Mouse (Mus musculus) forebrain, embryonic 11.5 days (tissue): ENCODE results near the gene Clec2d. TPM values are rescaled to one million over a fixed set of nuclear protein-coding genes. Genes with fewer than 3 reads are reported as not detected.

ENCODE experiments used
- ATAC-seq: fragments of 200-750 bp; cut with Nextera tagmentation; replicated peaks from 2 replicates; pipeline ENCODE4 v1.8.0; 2017; ENCODE audit warnings: moderate TSS enrichment; ENCODE audit not compliant: low FRiP score
- DNase-seq: peaks from one replicate; pipeline ENCODE4 v3.0.0-alpha.2; 2017; ENCODE audit warnings: low spot score
- H3K27ac ChIP-seq: fragments of 300-500 bp; sonication (generic); 2 replicates; pipeline ENCODE4 v1.5.1; 2014; ENCODE audit warnings: low read depth, low read length
- H3K27me3 ChIP-seq: fragments of 300-500 bp; sonication (generic); 2 replicates; pipeline ENCODE4 v1.6.1; 2014; ENCODE audit warnings: mild to moderate bottlenecking, low read length, mixed read lengths; ENCODE audit not compliant: control insufficient read depth, insufficient read depth
- H3K36me3 ChIP-seq: fragments of 300-500 bp; sonication (generic); 2 replicates; pipeline ENCODE4 v1.6.1; 2014; ENCODE audit warnings: mild to moderate bottlenecking, low read length, moderate library complexity, mixed read lengths; ENCODE audit not compliant: control insufficient read depth, insufficient read depth
- H3K4me1 ChIP-seq: fragments of 300-500 bp; sonication (generic); replicated peaks from 2 replicates; pipeline ENCODE4 v1.6.1; 2014; ENCODE audit warnings: low read length, mixed read lengths; ENCODE audit not compliant: control insufficient read depth, insufficient read depth
- H3K4me2 ChIP-seq: fragments of 300-500 bp; sonication (generic); 2 replicates; pipeline ENCODE4 v1.6.1; 2014; ENCODE audit warnings: low read depth, mild to moderate bottlenecking, low read length, moderate library complexity, mixed read lengths; ENCODE audit not compliant: severe bottlenecking
- H3K4me3 ChIP-seq: fragments of 300-500 bp; sonication (generic); 2 replicates; pipeline ENCODE4 v1.5.1; 2014; ENCODE audit warnings: low read depth, low read length
- H3K9ac ChIP-seq: fragments of 300-500 bp; sonication (generic); 2 replicates; pipeline ENCODE4 v1.6.1; 2014; ENCODE audit warnings: low read length
- H3K9me3 ChIP-seq: fragments of 300-500 bp; sonication (generic); 2 replicates; pipeline ENCODE4 v1.6.1; 2016; ENCODE audit warnings: low read length, mixed read lengths; ENCODE audit not compliant: control insufficient read depth
- WGBS: fragments of 180-500 bp; shearing (Covaris S2); extraction: QIAGEN DNeasy Blood & Tissue Kit; methylation state at CpG from one replicate; pipeline ENCODE4 v1.1.7; 2014; 5-methylcytosine and 5-hydroxymethylcytosine counted together
- polyA plus RNA-seq: library from polyadenylated mRNA; unstranded; fragments of >200 nt; fragmentation: Nextera tagmentation; extraction: Ambion mirVana; gene quantifications from 2 replicates; pipeline ENCODE4 v1.2.1, GENCODE M21; 2014

Clec2d gene
- polyA plus RNA-seq, 1 experiment from 2014 or later, result not detected

- Histone ChIP-seq H3K36me3 (no peaks in the 10 kb centered on the region), H3K9me3 (no peaks in the 10 kb centered on the region), H3K9ac (no peak overlapping the region), H3K4me3 (no peak overlapping the region), H3K27me3 (no peaks in the 10 kb centered on the region), H3K4me2 (no peak overlapping the region), H3K4me1 (no peaks in the 10 kb centered on the region), H3K27ac (no peak overlapping the region)
- 90% methylated on average over 1 of the region's 1 CpGs for WGBS
- no peak for ATAC-seq
- no peak for DNase-seq
These were observed 21.9 kb downstream of the Clec2d start for GRCm38 (mm10) chr6:129202306-129202705.

- 74% methylated on average over 1 of the region's 1 CpGs for WGBS
- DNase-seq, result no peak
- no peaks in the 10 kb centered on the region for H3K27me3 ChIP-seq
These were observed 23.9 kb downstream of the Clec2d start for GRCm38 (mm10) chr6:129204342-129204741.

GRCm38 (mm10) chr6:129204838-129205237, 24.4 kb downstream of the Clec2d start:
- no peak overlapping the region for H3K4me3 ChIP-seq
- DNase-seq (no peak), ATAC-seq (no peak)
- no peaks in the 10 kb centered on the region for H3K36me3 ChIP-seq
- no peak overlapping the region for H3K27ac ChIP-seq
- H3K27me3 ChIP-seq, result no peaks in the 10 kb centered on the region
- H3K4me2 ChIP-seq, result no peak overlapping the region
- H3K9ac ChIP-seq, result no peak overlapping the region
- H3K4me1 ChIP-seq, result no peaks in the 10 kb centered on the region
- 87% methylated on average over 3 of the region's 3 CpGs for WGBS
- no peaks in the 10 kb centered on the region for H3K9me3 ChIP-seq

More at GRCm38 (mm10) chr6:129204342-129204741, 23.9 kb downstream of the Clec2d start:
- ATAC-seq, result no peak
- Histone ChIP-seq H3K36me3 (no peaks in the 10 kb centered on the region), H3K4me1 (no peaks in the 10 kb centered on the region), H3K27ac (no peak overlapping the region), H3K4me2 (no peak overlapping the region), H3K9ac (no peak overlapping the region), H3K9me3 (no peaks in the 10 kb centered on the region), H3K4me3 (no peak overlapping the region)

- Histone ChIP-seq H3K4me2 (no peak overlapping the region), H3K9ac (no peak overlapping the region), H3K4me1 (no peaks in the 10 kb centered on the region), H3K36me3 (no peaks in the 10 kb centered on the region), H3K9me3 (no peaks in the 10 kb centered on the region), H3K4me3 (no peak overlapping the region), H3K27ac (no peak overlapping the region), H3K27me3 (no peaks in the 10 kb centered on the region)
- WGBS, result 91% methylated on average over 5 of the region's 5 CpGs
- DNase-seq (no peak), ATAC-seq (no peak)
These were observed 28.6 kb downstream of the Clec2d start for GRCm38 (mm10) chr6:129208891-129209519.

- WGBS, result 83% methylated on average over 1 of the region's 1 CpGs
- no peaks in the 10 kb centered on the region for H3K9me3 ChIP-seq
- DNase-seq, result no peak
- no peaks in the 10 kb centered on the region for H3K4me1 ChIP-seq
- no peak overlapping the region for H3K4me3 ChIP-seq
- H3K36me3 ChIP-seq, result no peaks in the 10 kb centered on the region
- H3K4me2 ChIP-seq, result no peak overlapping the region
- H3K9ac ChIP-seq, result no peak overlapping the region
- H3K27me3 ChIP-seq, result no peaks in the 10 kb centered on the region
- no peak overlapping the region for H3K27ac ChIP-seq
- no peak for ATAC-seq
These were observed 29.5 kb downstream of the Clec2d start for GRCm38 (mm10) chr6:129209785-129210446.

GRCm38 (mm10) chr6:129210447-129210790, 30.0 kb downstream of the Clec2d start:
- H3K27ac ChIP-seq, result no peak overlapping the region
- WGBS, result 92% methylated on average over 4 of the region's 4 CpGs
- H3K9me3 ChIP-seq, result no peaks in the 10 kb centered on the region
- no peak for ATAC-seq
- H3K27me3 ChIP-seq, result no peaks in the 10 kb centered on the region
- H3K4me1 ChIP-seq, result no peaks in the 10 kb centered on the region
- DNase-seq, result no peak
- no peak overlapping the region for H3K4me3 ChIP-seq
- no peak overlapping the region for H3K4me2 ChIP-seq
- no peak overlapping the region for H3K9ac ChIP-seq
- no peaks in the 10 kb centered on the region for H3K36me3 ChIP-seq

- Histone ChIP-seq H3K4me3 (no peak overlapping the region), H3K9me3 (no peaks in the 10 kb centered on the region), H3K9ac (no peak overlapping the region), H3K4me1 (no peaks in the 10 kb centered on the region), H3K27ac (no peak overlapping the region), H3K36me3 (no peaks in the 10 kb centered on the region), H3K4me2 (no peak overlapping the region), H3K27me3 (no peaks in the 10 kb centered on the region)
- no peak for ATAC-seq
- DNase-seq, result no peak
These were observed 32.2 kb downstream of the Clec2d start for GRCm38 (mm10) chr6:129212421-129213195.

- no peak overlapping the region for H3K9ac ChIP-seq
- H3K27ac ChIP-seq, result no peak overlapping the region
- no peak overlapping the region for H3K4me3 ChIP-seq
- no peak overlapping the region for H3K4me2 ChIP-seq
- WGBS, result 81% methylated on average over 1 of the region's 1 CpGs
- ATAC-seq (no peak), DNase-seq (no peak)
- H3K9me3 ChIP-seq, result no peaks in the 10 kb centered on the region
- no peaks in the 10 kb centered on the region for H3K36me3 ChIP-seq
- H3K27me3 ChIP-seq, result no peaks in the 10 kb centered on the region
- no peaks in the 10 kb centered on the region for H3K4me1 ChIP-seq
These were observed 33.1 kb downstream of the Clec2d start for GRCm38 (mm10) chr6:129213497-129213896.
